Mouse (Mus musculus) liver, postnatal 0 days (tissue): ENCODE results near the gene B4galnt2.

Source experiments
- CTCF ChIP-seq: sonication (generic); IDR thresholded peaks from 2 replicates; pipeline ENCODE4 v1.5.1; 2016; ENCODE audit warnings: antibody characterized with exemption, low read depth
- EP300 ChIP-seq: IDR thresholded peaks from 2 replicates; pipeline ENCODE4 v1.6.1; 2016; ENCODE audit warnings: antibody characterized with exemption, low read depth, mild to moderate bottlenecking

- no peak for TF ChIP-seq CTCF
- no peak for TF ChIP-seq EP300
Measured at GRCm38 (mm10) chr11:95958251-95958650, 43.6 kb upstream of the B4galnt2 start.
